Mouse (Mus musculus) midbrain, embryonic 12.5 days (tissue): ENCODE results near the gene Zcwpw1. TPM values are rescaled to one million over a fixed set of nuclear protein-coding genes. Genes with fewer than 3 reads are reported as not detected.

Experiments
- ATAC-seq: fragments of 200-750 bp; cut with Nextera tagmentation; 2 replicates; pipeline ENCODE4 v1.8.0; 2017; ENCODE audit warnings: low read depth, moderate TSS enrichment, moderate library complexity; ENCODE audit not compliant: low FRiP score
- H3K27ac ChIP-seq: fragments of 300-500 bp; sonication (generic); replicated peaks from 2 replicates; pipeline ENCODE4 v1.5.1; 2016; ENCODE audit warnings: mild to moderate bottlenecking
- H3K27me3 ChIP-seq: fragments of 300-500 bp; sonication (generic); 2 replicates; pipeline ENCODE4 v1.6.1; 2016; ENCODE audit warnings: mild to moderate bottlenecking
- H3K36me3 ChIP-seq: fragments of 300-500 bp; sonication (generic); 2 replicates; pipeline ENCODE4 v1.6.1; 2016
- H3K4me1 ChIP-seq: fragments of 300-500 bp; sonication (generic); 2 replicates; pipeline ENCODE4 v1.6.1; 2016
- H3K4me2 ChIP-seq: fragments of 300-500 bp; sonication (generic); replicated peaks from 2 replicates; pipeline ENCODE4 v1.6.1; 2016; ENCODE audit warnings: mild to moderate bottlenecking, moderate library complexity
- H3K4me3 ChIP-seq: fragments of 300-500 bp; sonication (generic); 2 replicates; pipeline ENCODE4 v1.5.1; 2016; ENCODE audit warnings: mild to moderate bottlenecking
- H3K9ac ChIP-seq: fragments of 300-500 bp; sonication (generic); replicated peaks from 2 replicates; pipeline ENCODE4 v1.6.1; 2016; ENCODE audit warnings: mild to moderate bottlenecking, moderate library complexity
- H3K9me3 ChIP-seq: fragments of 300-500 bp; sonication (generic); 2 replicates; pipeline ENCODE4 v1.6.1; 2016; ENCODE audit warnings: mild to moderate bottlenecking
- WGBS: fragments of 180-500 bp; shearing (Covaris S2); methylation state at CpG from one replicate; pipeline ENCODE4 v1.1.7; 2016; 5-methylcytosine and 5-hydroxymethylcytosine counted together
- polyA plus RNA-seq: library from polyadenylated mRNA; unstranded; fragments of >200 nt; fragmentation: Nextera tagmentation; extraction: Ambion mirVana; gene quantifications from 2 replicates; pipeline ENCODE4 v1.2.1, GENCODE M21; 2016

Zcwpw1 gene
- polyA plus RNA-seq, 1 experiment from 2014 or later = 14.9 TPM

DNA sequence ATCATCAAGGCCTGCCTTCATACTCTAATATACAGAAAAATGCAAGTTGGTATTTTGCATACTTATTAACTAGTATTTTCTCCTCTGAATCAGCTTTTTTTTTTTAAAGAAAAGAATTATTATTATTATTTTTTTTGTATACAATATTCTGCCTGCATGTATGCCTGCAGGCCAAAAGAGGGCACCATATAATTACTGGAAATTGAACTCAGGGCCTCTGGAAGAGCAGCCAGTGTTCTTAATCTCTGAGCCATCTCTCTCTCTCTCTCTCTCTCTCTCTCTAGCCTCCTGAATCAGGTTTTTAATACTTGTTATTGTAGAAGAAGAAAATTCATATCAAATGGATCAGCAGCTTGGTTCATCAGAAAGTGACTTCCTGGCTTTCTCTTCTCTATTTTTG is 4.0 kb downstream of the Zcwpw1 start:
- Histone ChIP-seq H3K36me3 (no peaks in the 10 kb centered on the region), H3K27me3 (peaks cover 14% of the 10 kb centered on the region), H3K9ac (no peak overlapping the region), H3K4me3 (no peak overlapping the region), H3K27ac (no peak overlapping the region), H3K4me1 (peaks cover 4% of the 10 kb centered on the region; the same call in 1 of the 2 replicates), H3K4me2 (no peak overlapping the region), H3K9me3 (no peaks in the 10 kb centered on the region)
- no peak for ATAC-seq

DNA sequence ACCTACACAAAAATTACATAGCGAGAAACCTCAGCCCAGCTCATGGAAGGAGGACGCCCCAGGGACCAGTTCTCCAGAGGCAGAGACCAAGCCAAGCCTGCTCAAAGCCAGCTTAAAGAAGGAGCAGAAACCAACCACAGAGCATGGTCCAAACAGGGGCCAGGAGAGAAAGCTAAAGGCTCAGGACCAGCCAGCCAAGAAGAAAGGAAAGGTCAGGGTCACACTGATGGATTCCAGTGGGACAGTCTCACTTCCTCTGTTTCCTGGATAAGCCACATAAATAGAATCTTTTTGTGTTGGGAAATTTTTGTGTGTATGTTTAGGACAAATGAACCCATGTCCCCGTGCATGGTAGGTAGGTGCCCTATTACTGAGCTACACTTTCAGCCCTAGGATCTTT is 9.0 kb downstream of the Zcwpw1 start:
- H3K4me2 ChIP-seq = no peak overlapping the region
- no peaks in the 10 kb centered on the region for H3K9me3 ChIP-seq
- H3K27me3 ChIP-seq = no peaks in the 10 kb centered on the region
- H3K9ac ChIP-seq = no peak overlapping the region
- no peak overlapping the region for H3K4me3 ChIP-seq
- no peaks in the 10 kb centered on the region for H3K36me3 ChIP-seq
- H3K4me1 ChIP-seq = no peaks in the 10 kb centered on the region
- WGBS = 83% methylated on average over 3 of the region's 3 CpGs
- H3K27ac ChIP-seq = no peak overlapping the region
- no peak for ATAC-seq

DNA sequence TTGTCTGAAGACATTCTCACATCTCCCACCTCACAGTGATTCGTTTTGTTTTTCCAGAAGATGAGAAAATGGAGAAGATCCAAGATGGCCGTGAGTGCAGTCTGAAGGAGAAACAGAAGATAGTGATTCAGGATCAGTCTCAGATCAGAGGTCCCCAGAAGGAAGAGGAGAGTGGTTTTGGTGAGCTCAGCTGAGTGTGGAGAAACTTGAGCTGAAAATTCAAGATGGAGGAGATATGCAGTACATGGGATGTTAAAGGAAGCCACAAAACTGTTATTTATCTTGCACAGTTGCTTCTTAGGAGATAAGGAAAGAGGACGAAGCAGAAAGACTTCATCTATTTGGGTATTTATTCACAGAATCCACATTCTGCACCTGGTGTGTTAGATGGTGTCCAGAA is 13.3 kb downstream of the Zcwpw1 start:
- no peak overlapping the region for H3K27ac ChIP-seq
- H3K4me1 ChIP-seq = no peaks in the 10 kb centered on the region
- no peak overlapping the region for H3K4me3 ChIP-seq
- no peak for ATAC-seq
- no peaks in the 10 kb centered on the region for H3K36me3 ChIP-seq
- H3K27me3 ChIP-seq = no peaks in the 10 kb centered on the region
- no peaks in the 10 kb centered on the region for H3K9me3 ChIP-seq
- H3K4me2 ChIP-seq = no peak overlapping the region
- no peak overlapping the region for H3K9ac ChIP-seq
- WGBS = 84% methylated on average over 3 of the region's 3 CpGs

DNA sequence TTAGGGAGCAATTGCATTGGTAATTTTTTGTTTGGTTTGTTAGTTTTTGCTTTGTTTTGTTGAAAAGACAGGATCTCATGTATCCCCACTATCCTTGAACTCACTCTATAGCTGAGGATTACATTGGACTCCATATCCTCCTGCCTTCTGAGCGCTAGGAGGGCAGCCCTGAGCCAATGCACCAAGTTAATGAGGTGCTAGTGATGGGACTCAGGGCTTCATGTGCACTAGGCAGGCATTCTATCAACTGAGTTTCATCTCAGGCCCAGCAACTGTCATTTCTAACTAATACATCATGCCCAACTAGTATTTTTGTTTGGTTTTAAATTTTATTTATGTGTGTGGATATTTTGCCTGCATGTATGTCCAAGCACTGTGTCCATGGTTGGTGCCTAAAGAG is 18.6 kb downstream of the Zcwpw1 start:
- Histone ChIP-seq H3K4me1 (no peaks in the 10 kb centered on the region), H3K4me2 (no peak overlapping the region), H3K27ac (no peak overlapping the region), H3K27me3 (no peaks in the 10 kb centered on the region), H3K36me3 (no peaks in the 10 kb centered on the region), H3K9ac (no peak overlapping the region), H3K4me3 (no peak overlapping the region), H3K9me3 (no peaks in the 10 kb centered on the region)
- ATAC-seq = no peak
- 64% methylated on average over 1 of the region's 1 CpGs for WGBS

DNA sequence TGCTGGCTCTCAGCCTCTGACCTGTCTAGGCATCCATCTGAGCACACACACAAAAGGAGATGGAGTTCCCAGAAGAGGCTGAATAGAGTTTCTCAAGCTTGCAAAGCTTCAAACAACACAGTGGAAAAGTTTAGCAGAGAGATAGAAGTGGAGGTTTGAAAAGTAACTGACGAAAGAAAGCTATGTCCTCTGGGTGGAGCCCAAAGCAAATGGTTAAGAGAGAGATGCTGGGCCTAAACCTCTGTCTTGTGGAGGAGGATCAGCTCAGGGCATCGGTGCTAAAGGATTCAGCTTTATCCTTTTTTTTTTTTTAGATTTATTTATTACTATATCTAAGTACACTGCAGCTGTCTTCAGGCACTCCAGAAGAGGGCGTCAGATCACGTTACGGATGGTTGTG is 20.7 kb downstream of the Zcwpw1 start:
- Histone ChIP-seq H3K4me1 (no peaks in the 10 kb centered on the region), H3K27ac (no peak overlapping the region), H3K9me3 (no peaks in the 10 kb centered on the region), H3K9ac (no peak overlapping the region), H3K36me3 (no peaks in the 10 kb centered on the region), H3K4me2 (no peak overlapping the region), H3K4me3 (no peak overlapping the region), H3K27me3 (no peaks in the 10 kb centered on the region)
- no peak for ATAC-seq
- 84% methylated on average over 5 of the region's 5 CpGs for WGBS

DNA sequence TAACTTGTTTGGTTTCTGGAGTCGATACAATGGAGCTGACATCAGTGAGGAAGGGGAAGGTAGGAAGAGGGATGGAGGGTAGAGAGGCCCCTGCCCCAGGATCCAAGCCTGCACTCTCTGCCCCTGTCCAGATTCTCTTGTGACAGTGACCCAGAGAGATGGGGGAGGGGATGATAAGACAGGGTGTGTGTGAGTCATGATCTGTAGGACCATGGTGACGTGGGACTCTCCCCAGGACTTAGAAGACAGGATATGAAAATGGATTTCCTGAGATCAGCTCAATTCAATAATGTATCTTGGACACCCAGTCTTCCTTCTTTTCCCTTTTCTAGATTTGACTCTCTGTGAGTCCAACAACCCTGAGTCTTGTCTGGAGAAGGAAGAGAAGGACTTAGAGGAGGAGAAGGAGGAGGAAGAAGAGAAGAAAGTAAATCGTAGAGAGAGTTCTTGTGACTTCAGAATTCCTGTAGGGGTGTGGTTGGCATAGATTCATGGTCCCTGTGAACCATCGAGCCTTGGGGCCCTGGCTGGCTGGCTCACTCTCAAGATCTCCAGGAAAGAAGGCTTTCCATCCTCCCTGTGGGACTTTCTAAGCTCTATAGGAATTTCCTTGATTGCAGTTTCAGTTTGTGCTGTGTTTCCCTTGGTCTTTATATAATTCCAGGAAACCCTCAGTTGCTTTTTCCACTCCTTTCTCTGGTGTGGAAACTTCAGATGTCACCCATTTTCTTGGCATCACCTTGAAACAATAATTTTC is 30.0 kb downstream of the Zcwpw1 start:
- ATAC-seq = no peak
- H3K4me3 ChIP-seq = no peak overlapping the region
- WGBS = 82% methylated on average over 4 of the region's 4 CpGs

DNA sequence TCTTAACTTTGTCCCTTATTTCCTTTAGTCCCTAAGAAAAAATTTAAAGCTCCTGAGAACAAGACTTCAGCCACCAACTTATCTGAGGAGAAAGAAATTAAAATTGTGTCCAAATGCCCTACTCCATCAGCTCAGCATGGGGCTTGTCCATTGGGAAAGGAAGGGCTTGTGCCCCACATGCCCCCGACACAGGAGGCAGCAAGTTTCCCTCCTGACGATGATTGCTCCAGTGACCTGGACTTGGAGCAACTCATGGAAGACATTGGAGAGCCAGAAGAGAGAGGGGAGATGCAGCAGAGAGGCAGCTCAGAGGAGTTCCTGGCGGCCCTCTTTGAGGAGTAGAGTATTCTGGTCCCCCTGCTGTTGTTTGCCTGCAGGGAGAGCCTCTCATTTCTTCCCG is 34.5 kb downstream of the Zcwpw1 start:
- Histone ChIP-seq H3K36me3 (no peaks in the 10 kb centered on the region), H3K4me1 (no peaks in the 10 kb centered on the region), H3K4me3 (no peak overlapping the region), H3K27ac (no peak overlapping the region), H3K4me2 (no peak overlapping the region), H3K27me3 (no peaks in the 10 kb centered on the region), H3K9me3 (no peaks in the 10 kb centered on the region), H3K9ac (no peak overlapping the region)
- 70% methylated on average over 4 of the region's 4 CpGs for WGBS
- no peak for ATAC-seq

More for the DNA sequence above, 30.0 kb downstream of the Zcwpw1 start:
- Histone ChIP-seq H3K9ac (no peak overlapping the region), H3K36me3 (no peaks in the 10 kb centered on the region), H3K27ac (no peak overlapping the region), H3K27me3 (no peaks in the 10 kb centered on the region), H3K4me2 (no peak overlapping the region), H3K9me3 (no peaks in the 10 kb centered on the region), H3K4me1 (no peaks in the 10 kb centered on the region)

DNA sequence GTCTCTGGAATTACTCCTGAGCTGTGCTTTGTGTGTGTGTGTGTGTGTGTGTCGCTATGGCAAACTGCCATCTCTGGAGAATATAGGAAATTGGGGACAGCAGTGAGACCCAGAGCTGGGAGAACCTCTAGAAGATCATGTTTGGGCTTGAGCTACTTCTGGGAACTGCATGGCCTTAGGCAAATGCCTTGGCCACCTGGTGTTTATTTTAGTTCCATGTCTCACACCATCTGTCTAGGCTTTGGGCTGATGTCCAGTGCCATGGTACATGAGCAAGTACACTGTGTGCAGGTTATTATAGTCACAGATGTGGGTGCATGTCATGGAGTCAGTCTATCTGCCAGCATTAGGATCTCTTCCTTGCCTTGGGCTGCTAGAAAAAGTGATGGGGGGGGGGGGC is 35.0 kb downstream of the Zcwpw1 start:
- WGBS = 80% methylated on average over 1 of the region's 1 CpGs
- Histone ChIP-seq H3K9me3 (no peaks in the 10 kb centered on the region), H3K4me2 (no peak overlapping the region), H3K9ac (no peak overlapping the region), H3K27ac (no peak overlapping the region), H3K4me1 (no peaks in the 10 kb centered on the region), H3K4me3 (no peak overlapping the region), H3K36me3 (no peaks in the 10 kb centered on the region), H3K27me3 (no peaks in the 10 kb centered on the region)
- ATAC-seq = no peak

DNA sequence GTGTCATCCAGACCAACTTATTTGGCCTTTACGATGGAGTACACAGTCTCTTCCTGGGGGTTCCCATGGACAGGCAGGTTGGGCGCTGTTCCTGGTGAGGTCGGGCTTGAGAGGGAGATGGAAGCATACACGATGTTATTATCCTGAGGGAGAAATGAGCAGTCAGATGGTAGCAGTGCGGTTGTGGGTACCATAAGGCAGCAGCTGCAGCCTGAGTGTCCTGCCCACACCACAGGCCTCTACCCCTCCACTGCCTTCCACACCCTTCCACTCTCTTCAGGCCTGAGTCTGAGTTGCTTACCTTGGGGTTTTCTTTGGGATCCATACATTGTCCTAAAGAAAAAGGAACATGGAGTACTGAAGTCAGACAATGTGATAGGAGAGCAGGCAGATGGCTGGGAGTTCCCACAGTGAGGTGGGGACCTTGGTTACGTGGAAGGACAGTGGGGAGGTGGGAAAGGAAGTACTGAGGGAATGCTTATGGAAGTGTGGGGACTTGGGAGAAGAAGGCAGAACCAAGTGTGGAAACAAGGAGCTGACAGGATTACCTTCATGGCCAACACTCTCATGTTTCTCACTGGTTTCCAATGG is 36.0 kb downstream of the Zcwpw1 start:
- no peak overlapping the region for H3K9ac ChIP-seq
- ATAC-seq = no peak
- no peak overlapping the region for H3K4me2 ChIP-seq
- H3K4me3 ChIP-seq = no peak overlapping the region
- no peak overlapping the region for H3K27ac ChIP-seq
- no peaks in the 10 kb centered on the region for H3K27me3 ChIP-seq
- H3K4me1 ChIP-seq = no peaks in the 10 kb centered on the region
- H3K9me3 ChIP-seq = no peaks in the 10 kb centered on the region
- 92% methylated on average over 6 of the region's 6 CpGs for WGBS
- no peaks in the 10 kb centered on the region for H3K36me3 ChIP-seq

DNA sequence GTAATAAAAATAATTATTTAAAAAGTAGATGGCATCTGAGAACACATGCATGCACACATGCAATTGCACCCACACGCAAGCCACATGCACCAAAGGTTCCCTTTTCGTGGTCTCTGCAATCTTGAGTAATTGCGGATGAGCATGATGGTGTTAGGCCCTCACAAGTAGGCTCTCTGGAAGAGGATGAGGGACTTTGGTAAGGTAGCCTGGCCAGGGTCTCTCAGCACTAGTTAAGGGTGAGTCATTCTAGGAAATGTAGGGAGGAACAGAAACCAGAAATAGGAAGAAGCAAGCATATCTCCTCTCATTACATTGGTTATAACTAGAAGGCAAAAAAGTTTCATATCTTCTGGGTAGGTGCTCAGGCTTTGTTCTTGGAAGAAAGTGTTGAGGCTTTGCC is 37.4 kb downstream of the Zcwpw1 start:
- no peaks in the 10 kb centered on the region for H3K36me3 ChIP-seq
- H3K4me2 ChIP-seq = no peak overlapping the region
- 91% methylated on average over 3 of the region's 3 CpGs for WGBS
- no peak overlapping the region for H3K27ac ChIP-seq
- ATAC-seq = no peak
- no peak overlapping the region for H3K4me3 ChIP-seq
- H3K9ac ChIP-seq = no peak overlapping the region
- no peaks in the 10 kb centered on the region for H3K27me3 ChIP-seq
- H3K4me1 ChIP-seq = no peaks in the 10 kb centered on the region
- no peaks in the 10 kb centered on the region for H3K9me3 ChIP-seq

DNA sequence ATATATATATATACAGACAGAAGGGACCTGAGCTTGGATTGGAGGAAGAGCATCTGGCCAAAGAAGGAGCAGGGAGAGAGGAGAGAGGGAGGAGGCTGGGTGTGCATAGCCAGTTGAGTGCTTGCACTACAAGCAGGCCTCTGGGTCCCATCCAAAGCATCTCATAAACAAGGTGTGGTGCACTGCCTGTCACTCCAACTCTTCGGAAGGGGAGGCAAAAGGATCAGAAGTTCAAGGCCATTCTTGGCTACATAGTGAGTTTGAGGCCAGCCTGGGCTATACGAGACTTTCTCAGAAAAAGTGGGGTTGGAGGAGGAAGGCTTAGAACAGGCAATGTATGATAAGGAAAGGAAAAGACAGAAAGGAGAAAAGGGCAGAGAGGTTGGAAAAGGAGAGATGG is 38.4 kb downstream of the Zcwpw1 start:
- H3K4me1 ChIP-seq = no peaks in the 10 kb centered on the region
- H3K9me3 ChIP-seq = no peaks in the 10 kb centered on the region
- H3K27me3 ChIP-seq = no peaks in the 10 kb centered on the region
- H3K4me3 ChIP-seq = no peak overlapping the region
- no peak overlapping the region for H3K4me2 ChIP-seq
- no peaks in the 10 kb centered on the region for H3K36me3 ChIP-seq
- no peak overlapping the region for H3K27ac ChIP-seq
- 83% methylated on average over 2 of the region's 2 CpGs for WGBS
- no peak for ATAC-seq
- H3K9ac ChIP-seq = no peak overlapping the region

DNA sequence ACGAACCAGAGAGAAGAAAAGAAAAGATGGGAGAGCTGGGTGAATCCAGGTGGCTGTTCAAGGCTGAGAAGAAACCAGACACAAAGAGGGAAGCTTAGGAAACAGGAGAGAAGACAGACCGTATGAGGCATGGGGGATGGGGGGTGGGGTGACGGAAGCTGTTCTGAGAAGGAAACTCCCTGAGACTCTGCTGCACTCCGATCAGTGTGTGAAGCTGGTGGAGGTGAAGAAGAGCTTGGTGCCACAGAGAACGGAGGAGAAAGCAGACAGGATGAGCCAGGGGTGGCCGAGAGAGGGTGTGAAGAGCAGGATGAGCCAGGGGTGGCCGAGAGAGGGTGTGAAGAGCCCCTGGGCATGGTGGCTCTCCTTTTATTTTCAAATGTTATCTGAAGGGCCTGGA is 38.8 kb downstream of the Zcwpw1 start:
- no peak overlapping the region for H3K27ac ChIP-seq
- no peak for ATAC-seq
- H3K9ac ChIP-seq = no peak overlapping the region
- WGBS = 70% methylated on average over 7 of the region's 7 CpGs
- no peak overlapping the region for H3K4me3 ChIP-seq
- H3K4me2 ChIP-seq = no peak overlapping the region
- H3K4me1 ChIP-seq = no peaks in the 10 kb centered on the region
- H3K36me3 ChIP-seq = no peaks in the 10 kb centered on the region
- no peaks in the 10 kb centered on the region for H3K27me3 ChIP-seq
- no peaks in the 10 kb centered on the region for H3K9me3 ChIP-seq

DNA sequence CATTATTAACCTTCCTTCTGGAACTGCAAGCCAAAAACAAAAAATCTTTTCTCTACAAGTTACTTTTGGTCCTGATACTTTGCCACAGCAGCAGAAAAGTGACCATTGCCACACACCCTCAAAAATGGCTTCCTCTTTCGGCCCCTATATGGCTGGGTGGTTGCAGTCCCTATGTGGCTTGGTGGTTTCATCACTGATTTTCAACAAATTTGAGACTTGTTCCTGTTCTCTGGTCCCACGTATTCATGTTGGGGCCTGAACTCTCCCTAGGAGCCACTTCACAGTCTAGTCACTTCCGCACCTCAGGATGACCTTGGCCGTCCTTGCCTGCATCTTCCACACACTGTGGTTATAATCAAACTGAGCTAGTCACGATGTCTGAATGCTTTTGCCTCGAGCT is 41.1 kb downstream of the Zcwpw1 start:
- Histone ChIP-seq H3K27ac (no peak overlapping the region), H3K4me2 (no peak overlapping the region), H3K9me3 (no peaks in the 10 kb centered on the region), H3K36me3 (no peaks in the 10 kb centered on the region), H3K9ac (no peak overlapping the region), H3K4me3 (no peak overlapping the region), H3K4me1 (no peaks in the 10 kb centered on the region), H3K27me3 (no peaks in the 10 kb centered on the region)
- WGBS = 88% methylated on average over 6 of the region's 6 CpGs
- ATAC-seq = no peak
